Mouse (Mus musculus): ENCODE results near the gene Mxd3.

GRCm38 (mm10) chr13:55346745-55347144 is 17.1 kb upstream of the Mxd3 start:
- TF ChIP-seq POLR2A (IDR thresholded peaks at IDR 0.05; ENCODE audit: extremely low read depth, insufficient read depth, low read length) (no peak), CTCF (IDR thresholded peaks at IDR 0.05; ENCODE audit: extremely low read depth, insufficient read depth, low read length) (no peak)

Measured in cortical plate, adult 2 months (tissue).